Mouse (Mus musculus): ENCODE measurements around the gene Mum1l1. TPM values are rescaled to one million over a fixed set of nuclear protein-coding genes. Genes with fewer than 3 reads are reported as not detected.
A peak's percentile ranks its signal among the peaks of the same experiment; 100 is the strongest.
"Not testable (repeated sequence)": the region's sequence is repeated elsewhere in the genome, so short reads cannot be mapped to it uniquely, and the experiment has no call there.

Mum1l1 gene
- polyA plus RNA-seq (2014; fragmentation: Nextera tagmentation; extraction: Ambion mirVana): 16.8 and 20.0 TPM in 2 replicates

DNA sequence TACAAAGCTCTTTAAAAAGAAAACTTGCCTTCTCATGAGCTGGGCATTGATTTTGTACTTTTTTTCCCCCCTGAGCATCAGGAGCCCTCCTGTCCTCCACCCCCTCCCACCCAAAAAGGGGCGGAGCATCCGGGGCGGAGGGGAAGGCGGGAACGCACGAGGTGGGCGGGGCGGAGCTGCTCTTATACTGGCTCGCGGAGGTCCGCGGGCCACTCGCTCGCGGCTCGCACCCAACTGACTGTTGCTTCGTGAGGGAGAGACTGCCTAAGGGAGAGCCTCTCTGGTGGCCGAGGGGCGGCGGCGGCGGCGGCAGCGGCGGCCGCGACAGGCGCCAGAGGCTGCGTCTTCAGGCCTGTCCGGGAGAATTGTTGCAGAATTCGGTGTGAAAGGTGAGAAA is at the start of gene Mum1l1:
Mum1l1 (plus strand) TSS at position 214 of the 397 bp plus-strand sequence.
- peak within 1 kb of the TSS; percentile 43; the same call in 1 of the 2 replicates for H3K9ac ChIP-seq (ENCODE audit: low read length)
- peak within 1 kb of the TSS; percentile 52 for H3K4me2 ChIP-seq
- no peak within 1 kb of the TSS for H3K27ac ChIP-seq (ENCODE audit: low read depth, low read length)
- DNase-seq (ENCODE audit: low spot score, missing footprints): peak; percentile 94
- no peaks in the 10 kb centered on the region for H3K9me3 ChIP-seq (ENCODE audit: control insufficient read depth, low read length)
- WGBS: 10% methylated on average over 31 of the region's 31 CpGs
- ATAC-seq (ENCODE audit: low FRiP score): peak; percentile 98
- H3K36me3 ChIP-seq (ENCODE audit: control insufficient read depth, insufficient read depth, low read length): no peaks in the 10 kb centered on the region
- peak within 1 kb of the TSS; percentile 28 for H3K4me3 ChIP-seq (ENCODE audit: low read depth, low read length)
- no peaks in the 10 kb centered on the region for H3K4me1 ChIP-seq (ENCODE audit: control insufficient read depth, insufficient read depth, low read length)
- H3K27me3 ChIP-seq (ENCODE audit: control insufficient read depth, insufficient read depth, low read length): no peaks in the 10 kb centered on the region; the same call in 1 of the 2 replicates

GRCm38 (mm10) chrX:139178928-139179327 is 30.9 kb upstream of the Mum1l1 start, which contains the start of gene 4933428M09Rik:
4933428M09Rik (plus strand) TSS chrX:139179228.
- Histone ChIP-seq H3K4me2 (no peak within 1 kb of the TSS), H3K9me3 (ENCODE audit: control insufficient read depth, low read length) (no peaks in the 10 kb centered on the region), H3K9ac (ENCODE audit: low read length) (no peak within 1 kb of the TSS), H3K27ac (ENCODE audit: low read depth, low read length) (no peak within 1 kb of the TSS), H3K27me3 (ENCODE audit: control insufficient read depth, insufficient read depth, low read length) (no peaks in the 10 kb centered on the region), H3K4me3 (ENCODE audit: low read depth, low read length) (no peak within 1 kb of the TSS), H3K36me3 (ENCODE audit: control insufficient read depth, insufficient read depth, low read length) (no peaks in the 10 kb centered on the region), H3K4me1 (ENCODE audit: control insufficient read depth, insufficient read depth, low read length) (no peaks in the 10 kb centered on the region)
- no peak for DNase-seq (ENCODE audit: low spot score, missing footprints)
- ATAC-seq (ENCODE audit: low FRiP score): no peak
- 81% methylated on average over 8 of the region's 8 CpGs for WGBS

DNA sequence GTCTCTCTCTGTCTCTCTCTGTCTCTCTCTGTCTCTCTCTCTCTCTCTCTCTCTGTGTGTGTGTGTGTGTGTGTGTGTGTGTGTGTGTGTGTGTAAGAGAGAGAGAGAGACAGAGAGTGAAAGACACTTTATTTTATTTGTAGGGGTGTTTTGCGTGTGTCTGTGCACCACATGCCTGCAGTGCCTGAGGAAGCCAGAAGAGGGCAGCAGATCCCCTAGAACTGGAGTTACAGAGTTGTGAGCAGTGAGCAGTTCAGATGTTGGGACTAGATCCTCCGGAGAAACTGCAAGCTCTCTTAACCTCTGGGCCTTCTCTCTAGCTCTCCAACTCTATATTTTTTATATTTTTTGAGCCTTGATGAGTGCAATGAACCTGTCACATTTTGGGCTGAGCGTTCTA is 18.3 kb upstream of the Mum1l1 start:
- H3K4me1 ChIP-seq (ENCODE audit: control insufficient read depth, insufficient read depth, low read length); H3K27me3 ChIP-seq (ENCODE audit: control insufficient read depth, insufficient read depth, low read length); H3K4me3 ChIP-seq (ENCODE audit: low read depth, low read length); H3K9ac ChIP-seq (ENCODE audit: low read length); H3K4me2 ChIP-seq; H3K36me3 ChIP-seq (ENCODE audit: control insufficient read depth, insufficient read depth, low read length); H3K9me3 ChIP-seq (ENCODE audit: control insufficient read depth, low read length); DNase-seq (ENCODE audit: low spot score, missing footprints); ATAC-seq (ENCODE audit: low FRiP score); H3K27ac ChIP-seq (ENCODE audit: low read depth, low read length): not testable (repeated sequence)
- 95% methylated on average over 3 of the region's 3 CpGs for WGBS

DNA sequence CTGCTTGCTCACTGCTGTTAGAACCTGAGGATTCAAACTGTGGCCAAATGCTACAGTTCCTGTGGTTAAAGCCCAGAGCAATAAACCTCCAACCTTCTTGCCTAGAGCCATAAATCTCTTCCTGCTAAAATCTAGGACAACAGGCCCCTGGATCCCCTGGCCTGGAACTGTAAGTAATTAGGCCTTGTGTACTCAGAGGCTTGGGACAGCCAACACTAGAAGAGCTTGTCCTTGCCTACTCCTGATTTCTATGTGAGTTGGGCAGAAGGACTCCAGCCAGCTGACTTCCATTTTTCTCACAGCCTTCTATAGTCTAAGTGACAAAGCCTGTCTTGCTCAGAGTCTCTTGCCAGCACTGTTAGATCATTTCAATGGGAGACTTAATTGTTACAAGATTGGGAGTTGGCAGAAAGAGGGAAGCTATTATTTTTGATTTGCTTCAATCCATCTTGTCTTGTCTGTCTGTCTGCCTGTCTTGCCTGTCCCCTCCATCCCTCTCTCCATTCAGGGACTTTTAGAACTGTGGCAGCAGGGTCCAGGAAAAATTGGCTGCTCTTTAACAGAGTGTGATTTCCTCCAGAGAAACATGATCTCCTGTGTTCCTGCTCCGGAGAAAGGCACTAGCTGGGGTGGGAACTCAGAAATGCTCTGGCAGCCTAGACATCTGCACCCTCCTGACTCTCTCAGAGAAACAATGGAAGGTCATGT is 15.1 kb upstream of the Mum1l1 start:
- Histone ChIP-seq H3K27me3 (ENCODE audit: control insufficient read depth, insufficient read depth, low read length) (no peaks in the 10 kb centered on the region), H3K4me1 (ENCODE audit: control insufficient read depth, insufficient read depth, low read length) (no peaks in the 10 kb centered on the region), H3K36me3 (ENCODE audit: control insufficient read depth, insufficient read depth, low read length) (no peaks in the 10 kb centered on the region), H3K4me3 (ENCODE audit: low read depth, low read length) (no peak overlapping the region), H3K4me2 (no peak overlapping the region), H3K27ac (ENCODE audit: low read depth, low read length) (no peak overlapping the region), H3K9me3 (ENCODE audit: control insufficient read depth, low read length) (no peaks in the 10 kb centered on the region), H3K9ac (ENCODE audit: low read length) (no peak overlapping the region)
- WGBS: 50% methylated on average over 1 of the region's 1 CpGs
- ATAC-seq (ENCODE audit: low FRiP score): no peak
- DNase-seq (ENCODE audit: low spot score, missing footprints): no peak

DNA sequence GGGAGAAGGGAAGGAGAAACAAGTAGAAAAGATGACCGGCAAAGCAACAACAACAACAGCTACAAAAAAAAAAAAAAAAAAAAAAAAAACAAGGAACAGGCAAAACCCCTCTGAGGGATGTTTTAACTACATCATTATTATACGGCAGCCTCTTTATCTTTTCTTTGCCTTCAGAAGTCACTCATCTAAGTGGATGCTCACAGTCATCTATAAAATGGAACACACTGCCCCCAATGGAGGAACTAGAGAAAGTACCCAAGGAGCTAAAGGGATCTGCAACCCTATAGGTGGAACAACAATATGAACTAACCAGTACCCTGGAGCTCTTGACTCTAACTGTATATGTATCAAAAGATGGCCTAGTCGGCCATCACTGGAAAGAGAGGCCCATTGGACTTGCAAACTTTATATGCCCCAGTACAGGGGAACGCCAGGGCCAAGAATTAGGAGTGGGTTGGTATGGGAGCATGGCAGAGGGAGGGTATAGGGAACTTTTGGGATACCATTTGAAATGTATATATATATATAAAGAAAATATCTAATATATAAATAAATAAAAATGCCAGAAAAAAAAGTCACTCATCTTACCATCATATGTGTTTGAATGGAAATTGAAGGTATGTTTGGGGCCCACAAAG is 532 bp upstream of the Mum1l1 start:
- H3K9me3 ChIP-seq (ENCODE audit: control insufficient read depth, low read length); H3K27me3 ChIP-seq (ENCODE audit: control insufficient read depth, insufficient read depth, low read length); H3K27ac ChIP-seq (ENCODE audit: low read depth, low read length); H3K4me2 ChIP-seq; DNase-seq (ENCODE audit: low spot score, missing footprints); H3K4me1 ChIP-seq (ENCODE audit: control insufficient read depth, insufficient read depth, low read length); H3K36me3 ChIP-seq (ENCODE audit: control insufficient read depth, insufficient read depth, low read length); H3K4me3 ChIP-seq (ENCODE audit: low read depth, low read length); H3K9ac ChIP-seq (ENCODE audit: low read length): not testable (repeated sequence)
- 79% methylated on average over 4 of the region's 4 CpGs for WGBS
- peak; percentile 45 for ATAC-seq (ENCODE audit: low FRiP score)

- no peak for DNase-seq (ENCODE audit: low spot score, missing footprints)
- 77% methylated on average over 4 of the region's 4 CpGs for WGBS
These were observed 4.9 kb downstream of the Mum1l1 start for GRCm38 (mm10) chrX:139214765-139215164.

DNA sequence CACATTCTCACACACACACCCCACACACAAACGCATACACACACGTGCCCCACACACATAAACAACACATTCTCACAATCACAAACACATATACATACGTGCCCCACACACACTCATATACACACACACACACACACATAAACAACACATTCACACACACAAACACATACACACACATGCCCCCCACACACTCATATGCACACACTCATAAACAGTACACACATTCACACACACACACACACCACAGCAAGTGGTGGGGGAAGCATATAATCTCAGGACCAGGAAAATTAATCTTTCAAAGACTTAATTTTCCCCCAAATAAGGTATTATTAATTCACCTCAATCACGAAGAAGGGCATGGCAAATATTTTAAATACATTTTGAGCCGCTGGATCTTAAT is 6.6 kb downstream of the Mum1l1 start:
- no peaks in the 10 kb centered on the region for H3K9me3 ChIP-seq (ENCODE audit: control insufficient read depth, low read length)
- 73% methylated on average over 5 of the region's 5 CpGs for whole genome bisulfite sequencing
- no peaks in the 10 kb centered on the region for H3K4me1 ChIP-seq (ENCODE audit: control insufficient read depth, insufficient read depth, low read length)
- H3K27ac ChIP-seq (ENCODE audit: low read depth, low read length): no peak overlapping the region
- H3K9ac ChIP-seq (ENCODE audit: low read length): no peak overlapping the region
- DNase-seq (ENCODE audit: low spot score, missing footprints) (no peak), ATAC-seq (ENCODE audit: low FRiP score) (peak; percentile 25; the same call in 1 of the 2 replicates)
- H3K36me3 ChIP-seq (ENCODE audit: control insufficient read depth, insufficient read depth, low read length): no peaks in the 10 kb centered on the region
- H3K4me3 ChIP-seq (ENCODE audit: low read depth, low read length): no peak overlapping the region; the same call in 1 of the 2 replicates
- H3K27me3 ChIP-seq (ENCODE audit: control insufficient read depth, insufficient read depth, low read length): no peaks in the 10 kb centered on the region; the same call in 1 of the 2 replicates
- no peak overlapping the region for H3K4me2 ChIP-seq

More at GRCm38 (mm10) chrX:139214765-139215164, 4.9 kb downstream of the Mum1l1 start:
- no peak for ATAC-seq (ENCODE audit: low FRiP score)
- no peak overlapping the region for H3K27ac ChIP-seq (ENCODE audit: low read depth, low read length)
- H3K9ac ChIP-seq (ENCODE audit: low read length): no peak overlapping the region
- no peaks in the 10 kb centered on the region for H3K9me3 ChIP-seq (ENCODE audit: control insufficient read depth, low read length)
- H3K27me3 ChIP-seq (ENCODE audit: control insufficient read depth, insufficient read depth, low read length): no peaks in the 10 kb centered on the region; the same call in 1 of the 2 replicates
- no peak overlapping the region for H3K4me3 ChIP-seq (ENCODE audit: low read depth, low read length)
- H3K36me3 ChIP-seq (ENCODE audit: control insufficient read depth, insufficient read depth, low read length): no peaks in the 10 kb centered on the region
- H3K4me2 ChIP-seq: no peak overlapping the region
- H3K4me1 ChIP-seq (ENCODE audit: control insufficient read depth, insufficient read depth, low read length): no peaks in the 10 kb centered on the region

GRCm38 (mm10) chrX:139216991-139217593 is 7.2 kb downstream of the Mum1l1 start:
- ATAC-seq (ENCODE audit: low FRiP score) (peak; percentile 98), DNase-seq (ENCODE audit: low spot score, missing footprints) (peak; percentile 86)
- H3K4me2 ChIP-seq: peak overlapping the region; percentile 42
- H3K4me3 ChIP-seq (ENCODE audit: low read depth, low read length): peak overlapping the region; percentile 33; the same call in 1 of the 2 replicates
- 16% methylated on average over 22 of the region's 22 CpGs for WGBS
- H3K9ac ChIP-seq (ENCODE audit: low read length): peak overlapping the region; percentile 20; the same call in 1 of the 2 replicates
- H3K36me3 ChIP-seq (ENCODE audit: control insufficient read depth, insufficient read depth, low read length): no peaks in the 10 kb centered on the region
- no peaks in the 10 kb centered on the region; the same call in 1 of the 2 replicates for H3K27me3 ChIP-seq (ENCODE audit: control insufficient read depth, insufficient read depth, low read length)
- no peaks in the 10 kb centered on the region for H3K9me3 ChIP-seq (ENCODE audit: control insufficient read depth, low read length)
- no peak overlapping the region for H3K27ac ChIP-seq (ENCODE audit: low read depth, low read length)
- H3K4me1 ChIP-seq (ENCODE audit: control insufficient read depth, insufficient read depth, low read length): no peaks in the 10 kb centered on the region

DNA sequence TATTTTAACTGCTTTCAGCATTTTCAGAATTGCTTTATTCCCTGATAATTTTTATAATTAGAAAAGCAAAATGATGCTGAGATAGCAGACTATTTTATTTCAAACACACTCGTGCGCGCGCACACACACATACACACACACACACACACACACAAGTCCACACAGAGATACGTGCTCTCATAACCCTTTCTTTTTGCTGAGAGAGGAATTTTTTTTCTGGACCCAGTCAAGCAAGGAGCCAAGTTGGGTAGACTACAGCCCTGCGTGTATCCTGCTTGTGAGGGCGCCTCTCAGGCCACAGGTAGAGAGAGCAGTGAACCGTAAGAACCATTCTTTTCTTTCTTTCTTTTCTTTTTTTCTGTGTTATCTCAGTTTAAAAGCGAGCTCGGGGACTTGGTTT is 7.9 kb downstream of the Mum1l1 start:
- no peak overlapping the region for H3K27ac ChIP-seq (ENCODE audit: low read depth, low read length)
- H3K4me3 ChIP-seq (ENCODE audit: low read depth, low read length): peak overlapping the region; percentile 33; the same call in 1 of the 2 replicates
- DNase-seq (ENCODE audit: low spot score, missing footprints) (peak; percentile 87), ATAC-seq (ENCODE audit: low FRiP score) (no peak)
- H3K27me3 ChIP-seq (ENCODE audit: control insufficient read depth, insufficient read depth, low read length): no peaks in the 10 kb centered on the region; the same call in 1 of the 2 replicates
- no peaks in the 10 kb centered on the region for H3K4me1 ChIP-seq (ENCODE audit: control insufficient read depth, insufficient read depth, low read length)
- H3K9ac ChIP-seq (ENCODE audit: low read length): no peak overlapping the region
- WGBS: 47% methylated on average over 10 of the region's 10 CpGs
- H3K4me2 ChIP-seq: peak overlapping the region; percentile 42
- no peaks in the 10 kb centered on the region for H3K9me3 ChIP-seq (ENCODE audit: control insufficient read depth, low read length)
- H3K36me3 ChIP-seq (ENCODE audit: control insufficient read depth, insufficient read depth, low read length): no peaks in the 10 kb centered on the region

All from midbrain, embryonic 11.5 days (tissue).